Mouse (Mus musculus) stomach, postnatal 0 days (tissue): ENCODE data around the gene Setx. TPM values are rescaled to one million over a fixed set of nuclear protein-coding genes. Genes with fewer than 3 reads are reported as not detected.

ENCODE experiments used
- ATAC-seq: fragments of 200-750 bp; cut with Nextera tagmentation; 2 replicates; pipeline ENCODE4 v1.8.0; 2017; ENCODE audit not compliant: low FRiP score, low TSS enrichment
- DNase-seq: peaks from one replicate; pipeline ENCODE4 v3.0.0-alpha.2; 2016; ENCODE audit warnings: low spot score
- H3K27ac ChIP-seq: fragments of 300-500 bp; sonication (generic); replicated peaks from 2 replicates; pipeline ENCODE4 v1.5.1; 2014; ENCODE audit warnings: mild to moderate bottlenecking, control low read depth
- H3K27me3 ChIP-seq: fragments of 300-500 bp; sonication (generic); 2 replicates; pipeline ENCODE4 v1.6.1; 2014; ENCODE audit warnings: low read length; ENCODE audit not compliant: control insufficient read depth, insufficient read depth
- H3K36me3 ChIP-seq: fragments of 300-500 bp; sonication (generic); 2 replicates; pipeline ENCODE4 v1.6.1; 2014; ENCODE audit warnings: low read length, mixed read lengths; ENCODE audit not compliant: control insufficient read depth, insufficient read depth
- H3K4me1 ChIP-seq: fragments of 300-500 bp; sonication (generic); replicated peaks from 2 replicates; pipeline ENCODE4 v1.6.1; 2014; ENCODE audit warnings: antibody characterized with exemption; ENCODE audit not compliant: control insufficient read depth, insufficient read depth
- H3K4me2 ChIP-seq: fragments of 300-500 bp; sonication (generic); replicated peaks from 2 replicates; pipeline ENCODE4 v1.6.1; 2014; ENCODE audit warnings: low read depth, mild to moderate bottlenecking, control low read depth, moderate library complexity
- H3K4me3 ChIP-seq: fragments of 300-500 bp; sonication (generic); 2 replicates; pipeline ENCODE4 v1.5.1; 2014; ENCODE audit warnings: low read depth, low read length, control low read depth
- H3K9ac ChIP-seq: fragments of 300-500 bp; sonication (generic); 2 replicates; pipeline ENCODE4 v1.6.1; 2014; ENCODE audit warnings: mild to moderate bottlenecking, low read length, control low read depth, mixed read lengths
- H3K9me3 ChIP-seq: fragments of 300-500 bp; sonication (generic); 2 replicates; pipeline ENCODE4 v1.6.1; 2016; ENCODE audit warnings: low read length; ENCODE audit not compliant: control insufficient read depth
- CTCF ChIP-seq: IDR thresholded peaks from 2 replicates; pipeline ENCODE4 v1.5.1; 2016; ENCODE audit warnings: antibody characterized with exemption, low read depth, mild to moderate bottlenecking, moderate library complexity
- EP300 ChIP-seq: optimal IDR thresholded peaks from 2 replicates; pipeline ENCODE3; 2016; ENCODE audit warnings: antibody characterized with exemption
- WGBS: fragments of 180-500 bp; shearing (Covaris S2); extraction: QIAGEN DNeasy Blood & Tissue Kit; methylation state at CpG from one replicate; pipeline ENCODE4 v1.1.7; 2014; 5-methylcytosine and 5-hydroxymethylcytosine counted together
- polyA plus RNA-seq: library from polyadenylated mRNA; unstranded; fragments of >200 nt; fragmentation: Nextera tagmentation; extraction: Ambion mirVana; gene quantifications from 2 replicates; pipeline ENCODE4 v1.2.1, GENCODE M21; 2015

The Setx gene
- polyA plus RNA-seq, 1 experiment from 2014 or later = 4.8 TPM

DNA sequence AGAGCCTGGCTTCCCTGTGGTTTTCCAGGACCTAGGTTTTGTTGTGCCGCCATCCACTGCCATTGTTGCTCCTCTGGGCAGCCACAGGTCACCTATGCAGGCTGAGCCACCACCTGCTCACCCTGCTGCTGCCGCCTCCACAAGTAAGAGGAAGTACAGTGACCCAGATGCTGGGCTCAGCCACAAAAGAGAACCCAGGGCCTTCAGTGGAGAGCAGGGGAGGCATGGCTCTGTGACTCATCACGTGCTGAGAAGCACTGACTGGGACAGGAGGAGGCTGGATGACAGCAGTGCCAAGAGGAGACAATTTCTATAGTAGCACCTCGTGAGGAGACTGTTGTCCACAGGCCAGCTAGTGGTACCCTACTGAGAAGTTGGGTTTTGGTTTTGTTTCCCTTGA is 55.8 kb downstream of the Setx start:
- ATAC-seq (no peak), DNase-seq (no peak)
- no peak for TF ChIP-seq CTCF
- TF ChIP-seq EP300 = no peak
- Histone ChIP-seq H3K9me3 (no peaks in the 10 kb centered on the region), H3K4me2 (no peak overlapping the region), H3K4me3 (no peak overlapping the region), H3K36me3 (peaks cover 18% of the 10 kb centered on the region), H3K27ac (no peak overlapping the region), H3K27me3 (no peaks in the 10 kb centered on the region), H3K9ac (no peak overlapping the region), H3K4me1 (no peaks in the 10 kb centered on the region)
- 87% methylated on average over 4 of the region's 4 CpGs for WGBS

DNA sequence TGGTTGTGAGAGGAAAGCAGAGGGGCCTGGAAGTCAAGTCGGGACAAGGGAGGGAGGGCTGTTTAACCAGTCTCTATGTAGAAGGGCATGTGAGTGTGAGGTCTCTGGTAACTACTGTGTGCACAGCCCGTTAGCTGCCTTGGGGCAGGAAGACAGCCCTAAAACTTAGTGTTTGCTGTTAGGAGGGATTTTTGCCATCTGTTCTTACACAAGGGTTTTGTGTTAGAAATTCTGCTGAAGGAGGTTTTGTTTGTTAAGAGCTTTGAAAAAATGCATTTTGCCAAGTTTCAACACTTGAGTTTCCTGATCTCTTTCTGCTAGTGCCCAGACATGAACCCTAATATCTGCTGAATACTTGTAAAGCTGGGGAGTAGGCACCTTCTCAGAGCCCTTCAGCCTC is 57.1 kb downstream of the Setx start:
- peaks cover 18% of the 10 kb centered on the region for H3K36me3 ChIP-seq
- H3K27me3 ChIP-seq = no peaks in the 10 kb centered on the region
- H3K4me2 ChIP-seq = no peak overlapping the region
- ATAC-seq = no peak
- no peak overlapping the region for H3K9ac ChIP-seq
- 65% methylated on average over 2 of the region's 2 CpGs for WGBS
- no peak for DNase-seq
- H3K9me3 ChIP-seq = no peaks in the 10 kb centered on the region
- TF ChIP-seq EP300 = no peak
- TF ChIP-seq CTCF = no peak
- H3K4me1 ChIP-seq = no peaks in the 10 kb centered on the region
- H3K4me3 ChIP-seq = no peak overlapping the region
- H3K27ac ChIP-seq = peak overlapping the region; percentile 45; the same call in 1 of the 2 replicates

DNA sequence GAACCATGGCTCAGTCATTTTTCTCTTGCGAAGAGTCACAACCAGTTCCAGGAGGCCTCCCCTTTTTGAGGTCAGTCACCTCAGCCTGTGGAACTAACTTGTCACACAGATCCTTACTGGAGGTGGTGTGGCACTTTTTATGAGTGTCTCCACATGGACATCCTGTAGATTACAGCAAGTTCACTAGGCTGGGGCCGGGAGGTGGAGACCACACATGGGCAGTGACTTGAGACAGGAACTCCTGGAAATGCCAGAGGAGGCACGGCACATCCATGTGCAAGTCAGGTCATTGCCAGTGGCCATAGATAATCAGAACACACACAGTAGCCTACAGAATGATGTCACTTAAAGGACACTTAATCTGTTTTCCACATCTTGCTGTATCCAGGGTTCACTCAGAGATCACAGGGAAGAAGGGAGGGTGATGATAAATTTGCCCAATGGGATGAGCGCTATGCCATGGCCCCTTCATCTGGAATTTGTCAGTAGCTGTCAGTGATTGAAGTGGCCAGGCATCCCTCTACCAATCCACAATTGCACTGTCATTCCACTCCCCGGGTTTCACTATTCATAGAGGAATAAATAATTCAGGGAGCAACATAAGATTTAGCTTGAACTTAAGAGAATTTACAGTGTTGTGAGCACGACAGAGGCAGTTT is 59.4 kb downstream of the Setx start:
- 59% methylated on average over 6 of the region's 6 CpGs for WGBS
- no peaks in the 10 kb centered on the region for H3K9me3 ChIP-seq
- no peaks in the 10 kb centered on the region for H3K4me1 ChIP-seq
- H3K4me2 ChIP-seq = no peak overlapping the region
- DNase-seq = no peak
- H3K9ac ChIP-seq = no peak overlapping the region
- no peak overlapping the region for H3K4me3 ChIP-seq
- no peak for TF ChIP-seq CTCF
- no peak for ATAC-seq
- H3K27me3 ChIP-seq = no peaks in the 10 kb centered on the region
- H3K36me3 ChIP-seq = peaks cover 10% of the 10 kb centered on the region
- no peak overlapping the region for H3K27ac ChIP-seq

DNA sequence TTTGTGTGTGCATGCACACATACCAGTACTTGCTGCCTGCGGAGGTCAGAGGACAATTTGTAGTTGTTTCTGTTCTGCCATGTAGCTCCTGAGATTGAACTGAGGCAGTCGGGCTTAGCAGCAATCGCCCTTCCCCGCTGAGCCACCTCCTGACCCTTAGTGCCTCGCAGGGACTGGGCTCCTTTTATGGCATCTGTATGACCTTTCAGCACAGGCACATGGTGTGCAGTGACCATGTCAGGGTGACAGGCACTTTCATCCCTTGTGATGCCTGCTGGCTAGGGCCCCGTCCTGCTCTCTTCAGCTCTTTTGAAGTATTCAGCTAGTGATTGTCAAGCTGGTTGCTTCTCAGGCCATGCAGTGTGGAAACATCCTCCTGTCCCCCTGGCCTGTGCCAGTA is 62.2 kb downstream of the Setx start:
- DNase-seq = no peak
- WGBS = 65% methylated on average over 6 of the region's 6 CpGs

DNA sequence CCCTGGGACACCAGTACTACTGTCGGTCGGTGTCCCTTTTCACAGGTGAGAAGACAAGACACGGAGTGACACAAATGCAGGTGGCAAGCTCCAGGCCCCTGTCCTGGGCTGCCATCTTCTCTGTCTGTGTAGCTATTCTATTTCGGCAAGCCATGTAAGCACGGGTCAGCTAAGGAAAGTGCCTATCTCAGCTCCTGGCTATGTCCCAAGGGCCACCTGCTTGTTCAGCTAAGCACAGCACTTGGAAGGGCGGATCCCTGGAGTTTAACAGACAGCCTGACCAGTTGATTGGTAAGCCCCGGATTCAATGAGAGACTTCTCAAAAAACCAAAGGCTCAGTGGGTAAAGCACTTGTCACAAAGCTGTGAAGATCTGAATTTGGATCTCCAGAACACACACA is 66.4 kb downstream of the Setx start:
- peaks cover 5% of the 10 kb centered on the region; the same call in 1 of the 2 replicates for H3K4me1 ChIP-seq
- no peak overlapping the region for H3K4me3 ChIP-seq
- no peak for TF ChIP-seq EP300
- TF ChIP-seq CTCF = no peak
- H3K9ac ChIP-seq = no peak overlapping the region
- 75% methylated on average over 7 of the region's 7 CpGs for WGBS
- no peaks in the 10 kb centered on the region for H3K36me3 ChIP-seq
- no peak overlapping the region for H3K27ac ChIP-seq
- H3K4me2 ChIP-seq = no peak overlapping the region
- no peaks in the 10 kb centered on the region for H3K27me3 ChIP-seq
- H3K9me3 ChIP-seq = no peaks in the 10 kb centered on the region
- DNase-seq (no peak), ATAC-seq (no peak)

More for the DNA sequence above, 62.2 kb downstream of the Setx start:
- H3K27me3 ChIP-seq = no peaks in the 10 kb centered on the region
- H3K4me2 ChIP-seq = no peak overlapping the region
- H3K4me1 ChIP-seq = no peaks in the 10 kb centered on the region
- H3K4me3 ChIP-seq = no peak overlapping the region
- TF ChIP-seq CTCF (no peak), EP300 (no peak)
- no peak for ATAC-seq
- H3K36me3 ChIP-seq = no peaks in the 10 kb centered on the region
- H3K9ac ChIP-seq = no peak overlapping the region
- no peaks in the 10 kb centered on the region for H3K9me3 ChIP-seq
- H3K27ac ChIP-seq = no peak overlapping the region

DNA sequence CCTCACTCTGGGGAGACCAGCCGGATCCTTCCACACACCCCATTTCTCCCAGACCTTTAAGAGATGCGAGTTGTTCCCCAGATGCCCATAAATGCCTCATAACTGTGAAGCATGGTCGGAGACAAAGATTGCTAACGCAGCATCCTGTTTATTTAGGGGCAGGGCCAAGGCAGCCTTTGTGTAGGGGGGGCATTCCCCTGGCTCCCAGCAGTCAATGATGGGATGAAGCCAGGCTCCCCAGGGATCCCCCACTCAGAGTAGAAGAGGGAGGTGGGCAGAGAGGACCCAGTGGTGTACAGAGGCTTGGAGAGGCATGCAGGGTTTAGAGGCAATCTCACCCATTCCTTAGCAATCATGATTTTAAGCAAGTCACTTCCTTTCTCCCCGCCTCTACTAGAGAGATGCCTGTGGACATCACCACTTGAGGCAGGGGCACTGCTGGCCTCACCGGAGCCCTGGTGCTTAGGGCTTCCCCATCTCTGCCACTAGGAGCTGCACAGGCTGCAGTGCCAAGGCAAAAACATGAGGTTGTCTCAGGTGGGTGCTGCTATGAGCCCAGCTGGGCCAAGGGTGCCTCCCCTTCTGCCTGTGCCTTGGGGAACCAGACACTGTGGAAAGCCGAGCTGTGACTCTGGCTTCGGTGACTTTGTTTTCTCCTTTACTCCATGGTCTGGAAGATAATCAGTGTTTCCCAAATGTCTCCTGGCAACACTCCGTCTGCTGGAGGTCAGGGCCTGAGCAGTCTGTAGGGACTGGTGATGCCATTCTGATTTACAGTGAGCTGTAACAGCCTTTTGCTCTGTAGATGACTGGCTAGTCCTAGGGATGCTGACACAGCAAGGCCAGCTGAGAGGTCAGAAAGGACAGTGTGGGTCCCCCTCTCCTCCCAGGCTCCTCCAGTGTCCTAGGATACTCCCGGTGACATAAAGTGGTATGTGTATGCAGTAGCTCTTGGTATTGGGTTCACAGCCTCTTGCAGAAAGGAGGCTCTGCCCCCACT is 67.5 kb downstream of the Setx start:
- 70% methylated on average over 10 of the region's 10 CpGs for WGBS
- Histone ChIP-seq H3K27ac (no peak overlapping the region), H3K4me1 (peaks cover 5% of the 10 kb centered on the region; the same call in 1 of the 2 replicates), H3K36me3 (no peaks in the 10 kb centered on the region), H3K27me3 (no peaks in the 10 kb centered on the region), H3K4me3 (no peak overlapping the region), H3K9ac (no peak overlapping the region), H3K9me3 (no peaks in the 10 kb centered on the region), H3K4me2 (no peak overlapping the region)
- TF ChIP-seq CTCF = peak; percentile 19; the same call in 1 of the 2 replicates
- TF ChIP-seq EP300 = no peak
- ATAC-seq (no peak), DNase-seq (no peak)
